Mouse (Mus musculus) stomach, postnatal 0 days (tissue): ENCODE measurements around the gene Atp6v0a1.

Experiments used
- CTCF ChIP-seq: IDR thresholded peaks from 2 replicates; pipeline ENCODE4 v1.5.1; 2016; ENCODE audit warnings: antibody characterized with exemption, low read depth, mild to moderate bottlenecking, moderate library complexity
- EP300 ChIP-seq: optimal IDR thresholded peaks from 2 replicates; pipeline ENCODE3; 2016; ENCODE audit warnings: antibody characterized with exemption

- TF ChIP-seq EP300 (no peak), CTCF (no peak)
Observed at GRCm38 (mm10) chr11:101011641-101012040, 2.4 kb downstream of the Atp6v0a1 start.
